Mouse (Mus musculus): Measurements from ENCODE around the gene Slc2a1. TPM values are rescaled to one million over a fixed set of nuclear protein-coding genes. Genes with fewer than 3 reads are reported as not detected.

The Slc2a1 gene
- polyA plus RNA-seq, 1 experiment, result 47.7 TPM

DNA sequence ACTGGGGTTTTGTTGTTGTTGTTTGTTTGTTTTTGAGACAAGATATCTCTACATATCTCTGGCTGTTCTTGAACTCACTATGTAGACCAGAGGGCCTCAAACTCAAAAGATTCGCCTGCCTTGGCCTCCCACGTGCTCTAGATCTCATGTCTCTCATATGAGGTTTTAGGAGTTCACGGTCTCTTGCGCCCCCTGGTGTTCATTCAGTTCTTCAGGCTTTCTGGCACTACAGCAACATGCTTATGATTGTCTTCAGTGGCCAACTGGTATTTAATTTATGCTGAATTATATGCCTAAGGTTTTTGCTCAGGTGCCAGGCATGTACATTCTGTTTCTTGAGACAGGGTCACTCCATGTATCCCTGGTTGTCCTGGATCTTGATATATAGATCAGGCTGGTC lies 59.2 kb downstream of the Slc2a1 start:
- Histone ChIP-seq H3K27ac (ENCODE audit: insufficient read depth, low read length) (no peak overlapping the region), H3K4me1 (ENCODE audit: control insufficient read depth, insufficient read depth, insufficient read length) (no peaks in the 10 kb centered on the region), H3K4me3 (ENCODE audit: extremely low read depth, insufficient read depth, insufficient read length) (no peak overlapping the region), H3K27me3 (ENCODE audit: control insufficient read depth, insufficient read depth, low read length) (no peaks in the 10 kb centered on the region), H3K36me3 (ENCODE audit: control insufficient read depth, insufficient read depth, low read length) (peaks cover 5% of the 10 kb centered on the region)
- 2% methylated on average over 4 of the region's 4 CpGs for WGBS
- TF ChIP-seq POLR2A (IDR thresholded peaks at IDR 0.05; ENCODE audit: low read depth, low read length) (no peak), CTCF (IDR thresholded peaks at IDR 0.05; ENCODE audit: extremely low read depth, insufficient read depth, insufficient read length, insufficient replicate concordance) (peak; percentile 80; the same call in 1 of the 2 replicates)
- peak; percentile 72 to 81 for DNase-seq (ENCODE audit: low read depth in 1 of 2, low spot score in 2 of 2)

- DNase-seq (ENCODE audit: low read depth in 1 of 2, low spot score in 2 of 2), result no peak
- 22% methylated on average over 18 of the region's 18 CpGs for WGBS
- TF ChIP-seq CTCF (IDR thresholded peaks at IDR 0.05; ENCODE audit: extremely low read depth, insufficient read depth, insufficient read length, insufficient replicate concordance), result no peak
- no peak for TF ChIP-seq POLR2A (IDR thresholded peaks at IDR 0.05; ENCODE audit: low read depth, low read length)
- Histone ChIP-seq H3K27ac (ENCODE audit: insufficient read depth, low read length) (no peak overlapping the region), H3K4me1 (ENCODE audit: control insufficient read depth, insufficient read depth, insufficient read length) (peaks cover 7% of the 10 kb centered on the region; the same call in 1 of the 2 replicates), H3K4me3 (ENCODE audit: extremely low read depth, insufficient read depth, insufficient read length) (peak overlapping the region; percentile 79), H3K36me3 (ENCODE audit: control insufficient read depth, insufficient read depth, low read length) (peaks cover 5% of the 10 kb centered on the region), H3K27me3 (ENCODE audit: control insufficient read depth, insufficient read depth, low read length) (no peaks in the 10 kb centered on the region)
These were observed 64.6 kb downstream of the Slc2a1 start for GRCm38 (mm10) chr4:119172919-119173650.

- WGBS, result under 1% methylated on average over 40 of the region's 40 CpGs
- Histone ChIP-seq H3K4me3 (ENCODE audit: extremely low read depth, insufficient read depth, insufficient read length) (peak within 1 kb of the TSS; percentile 79), H3K36me3 (ENCODE audit: control insufficient read depth, insufficient read depth, low read length) (peaks cover 5% of the 10 kb centered on the region), H3K27me3 (ENCODE audit: control insufficient read depth, insufficient read depth, low read length) (no peaks in the 10 kb centered on the region), H3K4me1 (ENCODE audit: control insufficient read depth, insufficient read depth, insufficient read length) (peaks cover 9% of the 10 kb centered on the region; the same call in 1 of the 2 replicates), H3K27ac (ENCODE audit: insufficient read depth, low read length) (0 out of 2 replicates have a peak within 1 kb of the TSS, but pooled peaks have one; percentile 11)
- peak; percentile 94 to 95 for DNase-seq (ENCODE audit: low read depth in 1 of 2, low spot score in 2 of 2)
- peak; percentile 46; the same call in 1 of the 2 replicates for TF ChIP-seq POLR2A (IDR thresholded peaks at IDR 0.05; ENCODE audit: low read depth, low read length)
- TF ChIP-seq CTCF (IDR thresholded peaks at IDR 0.05; ENCODE audit: extremely low read depth, insufficient read depth, insufficient read length, insufficient replicate concordance), result no peak
These were observed 65.4 kb downstream of the Slc2a1 start, which contains the start of gene Zfp691 for GRCm38 (mm10) chr4:119173851-119174453. Gene Zfp691 (minus strand): TSS chr4:119174195.

DNA sequence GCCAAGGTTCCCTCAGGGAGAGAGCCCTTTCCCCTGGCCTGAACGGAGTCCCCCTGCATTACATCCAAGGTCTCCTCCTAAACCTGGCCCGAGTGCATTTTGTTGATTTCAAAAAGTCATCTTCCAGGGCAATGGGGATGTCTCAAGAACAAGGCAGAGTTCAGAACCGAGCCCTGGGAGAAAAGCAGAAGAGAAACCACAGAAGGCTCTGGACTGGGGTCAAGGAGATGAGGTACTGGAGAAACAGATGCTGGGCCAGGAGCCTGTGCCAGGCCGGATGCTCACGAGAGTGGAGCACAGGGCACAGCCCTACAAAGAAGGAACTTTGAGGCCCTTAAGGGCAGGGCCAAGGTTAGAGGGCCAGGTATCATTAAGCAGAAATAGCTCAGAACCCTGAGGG lies 69.2 kb downstream of the Slc2a1 start:
- WGBS, result 68% methylated on average over 5 of the region's 5 CpGs
- no peaks in the 10 kb centered on the region for H3K36me3 ChIP-seq (ENCODE audit: control insufficient read depth, insufficient read depth, low read length)
- H3K27ac ChIP-seq (ENCODE audit: insufficient read depth, low read length), result no peak overlapping the region
- no peak for DNase-seq (ENCODE audit: low read depth in 1 of 2, low spot score in 2 of 2)
- no peak overlapping the region for H3K4me3 ChIP-seq (ENCODE audit: extremely low read depth, insufficient read depth, insufficient read length)
- H3K27me3 ChIP-seq (ENCODE audit: control insufficient read depth, insufficient read depth, low read length), result no peaks in the 10 kb centered on the region
- H3K4me1 ChIP-seq (ENCODE audit: control insufficient read depth, insufficient read depth, insufficient read length), result peaks cover 21% of the 10 kb centered on the region
- TF ChIP-seq CTCF (IDR thresholded peaks at IDR 0.05; ENCODE audit: extremely low read depth, insufficient read depth, insufficient read length, insufficient replicate concordance) (no peak), POLR2A (IDR thresholded peaks at IDR 0.05; ENCODE audit: low read depth, low read length) (no peak)

DNA sequence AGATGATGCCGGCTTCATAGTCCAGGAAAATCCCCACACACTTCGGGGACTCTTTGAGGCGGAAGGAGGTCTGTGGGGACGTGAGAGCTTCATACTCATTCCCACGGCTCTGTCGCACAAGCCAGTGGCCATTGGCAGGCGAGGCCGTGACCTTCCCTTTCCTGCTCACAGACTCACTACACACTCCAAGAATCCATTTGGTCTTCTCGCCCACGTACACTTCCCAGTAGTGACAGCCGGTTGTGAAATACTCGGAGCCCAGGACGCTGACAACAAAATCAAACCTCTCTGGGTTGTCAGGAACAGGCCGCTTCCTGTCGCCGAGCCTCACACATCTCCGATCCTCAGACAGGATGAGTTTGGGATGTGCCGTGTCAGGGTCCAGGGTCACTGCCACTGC lies 69.8 kb downstream of the Slc2a1 start:
- no peak for DNase-seq (ENCODE audit: low read depth in 1 of 2, low spot score in 2 of 2)
- Histone ChIP-seq H3K27ac (ENCODE audit: insufficient read depth, low read length) (peak overlapping the region; percentile 24; the same call in 1 of the 2 replicates), H3K4me1 (ENCODE audit: control insufficient read depth, insufficient read depth, insufficient read length) (peaks cover 18% of the 10 kb centered on the region), H3K4me3 (ENCODE audit: extremely low read depth, insufficient read depth, insufficient read length) (no peak overlapping the region), H3K27me3 (ENCODE audit: control insufficient read depth, insufficient read depth, low read length) (no peaks in the 10 kb centered on the region), H3K36me3 (ENCODE audit: control insufficient read depth, insufficient read depth, low read length) (no peaks in the 10 kb centered on the region)
- TF ChIP-seq POLR2A (IDR thresholded peaks at IDR 0.05; ENCODE audit: low read depth, low read length) (no peak), CTCF (IDR thresholded peaks at IDR 0.05; ENCODE audit: extremely low read depth, insufficient read depth, insufficient read length, insufficient replicate concordance) (no peak)
- 88% methylated on average over 18 of the region's 18 CpGs for WGBS

- H3K4me3 ChIP-seq (ENCODE audit: extremely low read depth, insufficient read depth, insufficient read length), result no peak overlapping the region
These were observed 71.7 kb downstream of the Slc2a1 start for GRCm38 (mm10) chr4:119180133-119180707.

More at GRCm38 (mm10) chr4:119180133-119180707, 71.7 kb downstream of the Slc2a1 start:
- WGBS, result 64% methylated on average over 4 of the region's 4 CpGs
- no peak for TF ChIP-seq CTCF (IDR thresholded peaks at IDR 0.05; ENCODE audit: extremely low read depth, insufficient read depth, insufficient read length, insufficient replicate concordance)
- no peak for TF ChIP-seq POLR2A (IDR thresholded peaks at IDR 0.05; ENCODE audit: low read depth, low read length)
- DNase-seq (ENCODE audit: low read depth in 1 of 2, low spot score in 2 of 2), result no peak
- H3K27ac ChIP-seq (ENCODE audit: insufficient read depth, low read length), result no peak overlapping the region
- H3K27me3 ChIP-seq (ENCODE audit: control insufficient read depth, insufficient read depth, low read length), result no peaks in the 10 kb centered on the region
- H3K4me1 ChIP-seq (ENCODE audit: control insufficient read depth, insufficient read depth, insufficient read length), result peaks cover 22% of the 10 kb centered on the region
- H3K36me3 ChIP-seq (ENCODE audit: control insufficient read depth, insufficient read depth, low read length), result no peaks in the 10 kb centered on the region

Measured in spleen, adult 2 months (tissue).